Mouse (Mus musculus): Measurements from ENCODE around the gene Acat2.

DNA sequence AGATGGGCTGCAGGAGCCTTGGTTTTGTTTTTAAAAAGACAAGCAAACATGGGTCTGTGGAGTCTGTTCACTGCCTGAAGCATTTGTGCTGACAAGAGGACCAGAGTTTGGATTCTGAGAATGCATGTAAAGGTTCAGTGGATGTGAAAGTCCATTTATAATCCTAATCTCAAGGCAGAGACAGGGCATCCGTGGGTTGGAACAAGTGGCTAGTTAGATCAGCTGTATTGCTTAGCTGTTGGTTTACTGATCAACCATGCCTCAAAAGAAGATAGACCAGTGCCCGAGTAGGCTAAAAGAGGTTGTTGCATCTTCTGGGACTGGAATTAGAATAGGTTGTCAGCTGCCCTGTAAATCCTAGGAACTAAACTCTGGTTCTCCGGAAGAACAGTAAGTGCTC lies 2.9 kb upstream of the Acat2 start:
- no peak for TF ChIP-seq POLR2A (IDR thresholded peaks at IDR 0.05; ENCODE audit: borderline replicate concordance, control insufficient read depth, low read depth, low read length)
- no peak for TF ChIP-seq CTCF (IDR thresholded peaks at IDR 0.05; ENCODE audit: control insufficient read depth, insufficient read depth, low read length)
